Mouse (Mus musculus) urinary bladder, postnatal 4 days (tissue): ENCODE measurements around the gene Mapk1ip1l.

ENCODE experiments used
- DNase-seq, 2 experiments: peaks; one replicate each; pipeline ENCODE4 v3.0.0; 2021 to 2022; ENCODE audit warnings: low spot score in 2 of 2

Mapk1ip1l gene

DNA sequence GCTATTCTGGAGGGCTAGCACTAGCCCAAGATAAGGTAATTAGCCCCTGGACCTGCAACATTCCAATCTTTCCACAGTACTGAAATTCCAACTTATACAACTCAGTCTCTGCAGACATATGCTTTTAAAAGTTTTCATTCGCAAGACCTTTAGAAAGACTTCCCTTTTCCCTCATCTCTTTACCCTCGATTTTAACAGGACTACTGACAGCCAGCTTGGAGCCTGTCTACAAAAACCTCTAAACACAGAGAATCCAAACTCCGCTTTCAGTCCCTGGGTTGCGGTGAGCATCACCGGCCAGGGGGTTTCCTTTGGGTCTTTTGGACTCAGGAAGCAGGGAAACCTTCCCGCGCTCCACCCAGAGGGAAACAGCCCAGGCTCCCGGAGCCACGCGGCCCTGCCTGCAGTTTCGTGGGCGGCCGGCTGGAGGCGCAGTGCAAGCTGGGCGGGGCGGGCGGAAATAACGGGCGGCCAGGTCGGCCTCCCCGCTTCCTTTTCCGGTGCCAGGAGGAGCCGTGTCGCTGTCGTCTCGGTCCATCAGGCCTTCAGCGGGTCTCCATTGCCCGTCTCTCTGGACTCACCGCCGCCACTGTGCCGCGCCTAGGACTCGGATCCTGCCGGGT lies at the start of gene Mapk1ip1l:
Mapk1ip1l (plus strand) TSS at position 482 of the 623 bp plus-strand sequence.
- peak; percentile 88 to 94 for DNase-seq

DNA sequence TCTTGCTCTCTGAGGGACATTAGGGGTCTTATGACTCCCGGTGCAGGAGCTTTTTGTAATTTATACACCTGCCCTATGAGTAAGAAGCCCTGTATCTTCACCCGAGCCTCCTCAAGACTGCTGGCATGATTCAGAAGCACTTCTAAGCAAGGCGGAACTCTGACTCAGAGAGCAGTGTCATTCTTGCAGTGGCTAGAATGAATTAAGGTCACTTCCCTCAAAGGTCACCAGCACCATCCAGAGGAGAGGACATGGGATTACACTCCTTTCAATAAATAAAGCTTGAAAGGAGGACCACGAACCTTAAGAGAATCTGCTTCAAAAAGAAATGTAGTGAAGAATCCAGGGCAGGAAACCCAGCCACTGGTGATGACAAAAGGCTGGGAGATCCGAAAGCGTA lies 48.2 kb upstream of the Mapk1ip1l start:
- no peak for DNase-seq

DNA sequence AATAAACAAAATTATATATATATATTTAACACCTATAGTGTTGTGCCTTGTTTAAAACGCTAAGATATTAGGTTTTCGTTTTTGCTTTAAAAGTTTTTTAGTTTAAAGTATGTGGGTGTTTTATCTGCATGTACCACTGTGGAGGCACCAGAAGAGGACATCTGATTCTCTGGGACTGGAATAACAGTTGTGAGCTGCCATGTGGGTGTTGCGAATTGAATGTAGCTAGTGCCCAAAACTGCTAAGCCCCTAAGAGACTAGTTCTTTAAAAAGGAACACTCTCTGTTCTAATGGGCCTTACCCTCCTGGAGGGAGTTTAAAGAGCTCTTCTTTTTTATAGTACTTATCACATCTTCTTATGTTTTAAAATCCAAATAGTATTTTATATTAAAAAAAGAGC lies 33.2 kb upstream of the Mapk1ip1l start:
- DNase-seq: no peak

- no peak for DNase-seq
Measured at GRCm38 (mm10) chr14:47265829-47266228, 32.2 kb upstream of the Mapk1ip1l start.

DNA sequence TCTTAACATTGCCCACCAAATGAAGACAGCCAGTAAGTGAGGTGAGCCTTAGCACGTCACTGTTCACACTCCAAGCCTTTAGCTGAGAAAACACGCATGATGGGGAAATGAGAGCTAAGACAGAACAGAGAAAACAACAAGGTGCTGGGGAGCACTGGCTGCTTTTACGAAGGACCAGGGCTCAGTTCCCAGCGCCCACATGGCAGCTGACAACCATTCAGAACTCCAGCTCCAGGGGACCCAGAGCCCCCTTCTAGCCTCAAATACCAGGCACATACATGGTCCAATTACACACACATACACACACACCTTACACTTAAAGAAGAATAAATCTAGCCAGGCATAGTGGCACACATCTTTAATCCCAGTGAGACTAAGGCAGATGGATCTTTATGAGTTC lies 29.0 kb upstream of the Mapk1ip1l start:
- DNase-seq: no peak

DNA sequence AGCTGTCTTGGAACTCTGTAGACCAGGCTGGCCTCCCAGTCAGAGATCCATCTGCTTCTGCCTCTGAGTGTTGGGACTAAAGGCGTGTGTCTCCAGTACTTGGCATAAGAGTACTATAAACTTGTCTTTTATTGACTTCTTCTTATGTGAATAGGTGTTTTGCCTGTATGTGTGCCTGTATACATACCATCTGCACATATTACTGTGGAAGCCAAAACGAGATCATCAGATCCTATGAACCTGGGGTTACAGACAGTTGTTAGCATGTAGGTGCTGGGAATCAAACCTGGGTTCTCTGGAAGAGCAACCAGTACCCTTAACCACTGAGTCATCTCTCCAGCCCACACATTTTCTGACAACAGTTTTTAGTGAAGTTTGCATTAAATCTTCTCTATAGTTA lies 28.4 kb upstream of the Mapk1ip1l start:
- no peak for DNase-seq

DNA sequence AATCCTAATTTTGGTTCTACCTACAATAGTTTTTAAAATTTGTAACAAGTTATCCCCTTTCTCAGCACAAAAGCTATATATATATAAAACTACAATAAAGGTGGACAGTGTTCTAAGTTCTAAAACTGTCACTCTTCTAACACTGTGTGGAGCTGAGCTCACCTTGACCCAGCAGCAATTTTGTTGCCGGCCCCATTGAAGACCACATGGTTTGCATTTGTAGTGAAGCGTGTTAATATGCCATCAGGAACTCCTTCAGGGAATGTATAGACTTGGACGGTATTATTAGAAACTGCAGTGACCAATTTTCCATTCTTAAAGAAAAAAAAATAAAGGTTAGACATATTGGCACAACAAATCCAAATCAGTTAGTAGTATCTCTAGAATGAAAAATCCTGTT lies 24.3 kb upstream of the Mapk1ip1l start:
- DNase-seq: no peak

GRCm38 (mm10) chr14:47275417-47275816 lies 22.6 kb upstream of the Mapk1ip1l start:
- no peak for DNase-seq

- DNase-seq: no peak
Measured at GRCm38 (mm10) chr14:47276036-47276603, 21.9 kb upstream of the Mapk1ip1l start.

DNA sequence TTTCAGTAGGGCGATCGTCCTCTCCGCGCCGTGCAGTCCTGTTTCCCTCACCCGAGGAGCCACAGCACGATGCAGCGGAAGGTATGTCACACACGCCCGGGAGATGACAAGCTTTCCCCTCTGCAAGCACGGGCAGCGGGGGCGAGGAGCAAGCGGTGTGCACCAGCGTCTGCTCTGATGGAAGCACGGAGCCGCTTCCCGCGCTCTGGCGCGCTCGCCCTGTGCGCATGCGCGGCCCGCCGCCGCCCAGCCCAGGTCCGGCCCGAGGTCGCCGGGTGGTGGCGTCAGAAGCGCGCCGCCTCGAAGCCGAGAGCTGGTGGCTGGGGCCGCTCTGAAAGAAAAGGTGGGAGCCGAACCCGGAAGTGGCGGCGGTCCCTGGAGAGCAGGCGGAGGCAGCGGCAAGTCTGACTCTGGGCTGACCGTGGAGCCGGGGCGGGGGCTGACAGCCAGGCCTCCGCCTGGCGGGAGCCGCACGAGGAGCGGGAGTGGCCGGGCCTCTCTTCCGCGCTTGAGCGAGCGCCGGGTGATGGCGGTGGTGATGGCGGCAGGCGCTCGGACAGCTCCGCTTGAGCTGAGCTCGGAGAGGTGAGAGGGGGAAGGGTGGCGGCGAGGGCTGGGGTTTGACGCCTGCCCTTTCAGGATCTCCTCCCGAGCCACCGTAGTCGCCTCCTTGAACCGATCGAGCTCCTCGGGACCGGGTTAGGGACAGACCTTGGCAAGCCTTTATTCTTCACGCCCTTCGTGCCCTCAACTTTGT lies 21.3 kb upstream of the Mapk1ip1l start, which contains the start of the genes Wdhd1 and Socs4:
Wdhd1 (minus strand) TSS at position 221 of the 757 bp plus-strand sequence.
Socs4 (plus strand) TSS at position 295 of the 757 bp plus-strand sequence.
- peak; percentile 92 to 94 for DNase-seq

DNA sequence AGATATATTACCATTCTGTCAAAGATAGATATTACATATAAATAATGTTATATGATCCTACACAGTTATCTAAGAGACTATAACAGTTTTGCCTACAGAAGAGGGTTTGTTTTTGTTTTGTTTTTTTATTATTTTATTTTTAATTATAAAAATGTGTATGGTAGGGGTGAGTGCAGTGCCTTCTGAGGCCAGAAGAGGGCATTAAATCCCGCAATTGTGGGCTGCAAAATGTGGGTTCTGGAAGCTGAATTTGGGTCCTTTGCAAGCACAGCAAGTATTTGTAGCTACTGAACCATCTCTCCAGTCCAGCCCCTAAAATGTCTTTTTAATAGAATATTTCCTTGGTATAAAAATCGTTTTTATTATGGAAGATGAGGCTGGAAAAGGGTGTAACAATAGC lies 19.0 kb upstream of the Mapk1ip1l start:
- no peak for DNase-seq

DNA sequence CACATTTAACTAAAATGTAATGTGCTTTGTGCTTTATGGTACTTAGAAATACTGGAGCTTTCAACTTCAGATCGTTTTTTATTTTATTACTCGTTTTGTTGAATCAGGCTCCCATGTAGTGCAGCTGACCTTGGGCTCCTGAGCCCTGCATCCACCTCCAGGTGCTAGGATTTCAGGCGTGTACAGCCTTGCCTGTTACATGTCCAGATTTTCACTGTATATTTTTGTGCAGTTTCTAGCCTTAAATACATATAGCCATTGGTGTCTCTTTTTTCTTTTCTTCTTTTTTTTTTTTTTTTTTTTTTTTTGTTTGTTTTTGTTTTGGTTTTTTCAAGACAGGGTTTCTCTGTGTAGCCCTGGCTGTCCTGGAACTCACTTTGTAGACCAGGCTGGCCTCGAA lies 16.5 kb upstream of the Mapk1ip1l start:
- DNase-seq: no peak

GRCm38 (mm10) chr14:47283568-47283967 lies 14.5 kb upstream of the Mapk1ip1l start:
- no peak for DNase-seq

DNA sequence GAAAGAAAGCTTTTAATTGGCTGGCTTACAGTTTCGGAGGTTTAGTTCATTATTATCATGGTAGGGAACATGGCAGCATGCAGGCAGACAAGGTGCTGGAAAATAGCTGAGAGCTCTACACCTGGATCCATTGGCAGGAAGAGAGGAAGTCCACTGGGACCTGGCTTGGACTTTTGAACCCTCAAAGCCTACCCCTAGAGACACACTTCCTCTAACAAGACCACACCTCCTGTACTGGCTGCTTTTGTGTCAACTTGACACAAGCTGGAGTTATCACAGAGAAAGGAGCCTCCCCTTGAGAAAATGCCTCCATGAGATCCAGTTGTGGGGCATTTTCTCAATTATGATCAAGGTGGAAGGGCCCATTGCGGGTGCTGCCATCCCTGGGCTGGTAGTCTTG lies 12.8 kb upstream of the Mapk1ip1l start:
- no peak for DNase-seq

DNA sequence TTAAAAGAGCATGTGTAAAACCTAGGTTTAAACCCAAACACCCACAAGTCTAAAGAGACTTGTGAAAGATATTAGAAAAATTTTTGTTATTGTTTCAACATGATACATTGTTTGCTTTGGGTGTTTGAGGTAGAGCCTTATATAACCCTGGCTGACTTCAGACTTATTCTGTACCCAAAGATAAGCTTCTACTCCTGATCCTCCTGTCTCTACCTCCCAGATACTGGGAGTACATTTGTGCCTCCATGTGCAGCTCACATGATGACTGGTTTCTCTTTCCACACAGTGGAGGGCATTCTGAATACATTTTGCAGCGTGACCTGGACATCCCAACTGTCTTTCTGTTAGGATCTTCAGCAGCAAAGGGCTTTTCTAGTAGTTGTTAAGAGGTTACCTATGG lies 11.9 kb upstream of the Mapk1ip1l start:
- DNase-seq: no peak

GRCm38 (mm10) chr14:47287021-47287420 lies 11.0 kb upstream of the Mapk1ip1l start:
- no peak for DNase-seq

- no peak for DNase-seq
Measured at GRCm38 (mm10) chr14:47291772-47292171, 6.3 kb upstream of the Mapk1ip1l start.

DNA sequence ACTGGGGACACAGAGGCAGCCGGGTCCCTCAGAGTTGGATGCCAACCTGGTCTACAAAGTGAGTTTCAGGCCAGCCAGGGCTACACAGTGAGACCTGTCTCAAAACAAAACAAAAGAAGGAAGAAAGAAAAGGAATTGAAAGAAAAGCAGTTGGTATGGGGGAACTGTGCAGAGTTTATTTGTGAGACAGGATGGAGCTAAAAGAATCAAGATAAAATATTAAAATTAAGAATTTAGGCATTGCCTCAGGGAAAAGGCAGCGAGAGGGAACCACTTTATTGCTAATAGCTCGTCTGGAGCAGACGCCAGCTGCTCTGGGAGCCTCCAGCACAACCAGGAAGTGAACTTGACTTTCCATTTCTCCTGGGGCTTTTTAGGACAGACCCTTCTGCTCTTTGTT lies 3.9 kb upstream of the Mapk1ip1l start:
- DNase-seq: no peak

DNA sequence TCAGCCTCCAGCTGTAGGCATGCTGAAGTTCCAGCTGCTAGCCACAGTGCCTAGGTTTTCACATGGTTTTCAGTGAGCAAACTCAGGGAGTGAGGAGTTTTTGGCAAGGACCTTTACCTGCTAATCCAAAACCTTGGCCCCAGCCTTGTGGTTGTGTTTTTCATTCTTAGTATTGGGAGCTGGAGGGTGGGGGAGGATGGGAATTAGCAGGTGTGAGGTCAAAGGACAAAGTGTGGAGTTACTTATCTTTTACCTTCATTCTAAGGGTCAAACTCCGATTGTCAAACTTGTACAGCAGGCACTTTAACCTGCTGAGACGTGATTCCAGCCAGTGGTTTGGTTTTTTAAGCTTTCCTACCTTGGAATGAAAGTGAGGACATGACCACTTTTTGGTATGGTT lies 1.8 kb upstream of the Mapk1ip1l start:
- DNase-seq: no peak

- no peak for DNase-seq
Measured at GRCm38 (mm10) chr14:47298408-47298792, 334 bp downstream of the Mapk1ip1l start.

- no peak for DNase-seq
Measured at GRCm38 (mm10) chr14:47298819-47299261, 774 bp downstream of the Mapk1ip1l start.

GRCm38 (mm10) chr14:47302885-47303680 lies 5.0 kb downstream of the Mapk1ip1l start:
- DNase-seq: no peak
